Mouse (Mus musculus): ENCODE measurements at regions not wholly inside any gene's neighbourhood (a gene's known extent, or its start where the extent isn't known, plus 50 kb on each side); places are given as distances from the start of the nearest gene placed in this dataset.

- TF ChIP-seq POLR2A (IDR thresholded peaks at IDR 0.05; ENCODE audit: borderline replicate concordance, insufficient read depth, low read length), result no peak
- no peak for TF ChIP-seq CTCF (IDR thresholded peaks at IDR 0.05; ENCODE audit: borderline replicate concordance, insufficient read depth, low read depth, low read length)
Observed at GRCm38 (mm10) chr10:101321080-101321717, 360.1 kb upstream of the Mgat4c start.
